Mouse (Mus musculus) liver, adult 2 months (tissue): ENCODE data around the gene Dusp27.

Experiments used
- CTCF ChIP-seq: fragments of 200-500 bp; IDR thresholded peaks from 2 replicates; pipeline ENCODE4 v1.5.1; 2011; ENCODE audit warnings: low read depth, low read length, control low read depth
- POLR2A ChIP-seq: fragments of 200-500 bp; IDR thresholded peaks from 2 replicates; pipeline ENCODE4 v1.6.1; 2011; ENCODE audit warnings: low read length, control low read depth; ENCODE audit not compliant: insufficient read depth; ENCODE audit errors: extremely low read depth

DNA sequence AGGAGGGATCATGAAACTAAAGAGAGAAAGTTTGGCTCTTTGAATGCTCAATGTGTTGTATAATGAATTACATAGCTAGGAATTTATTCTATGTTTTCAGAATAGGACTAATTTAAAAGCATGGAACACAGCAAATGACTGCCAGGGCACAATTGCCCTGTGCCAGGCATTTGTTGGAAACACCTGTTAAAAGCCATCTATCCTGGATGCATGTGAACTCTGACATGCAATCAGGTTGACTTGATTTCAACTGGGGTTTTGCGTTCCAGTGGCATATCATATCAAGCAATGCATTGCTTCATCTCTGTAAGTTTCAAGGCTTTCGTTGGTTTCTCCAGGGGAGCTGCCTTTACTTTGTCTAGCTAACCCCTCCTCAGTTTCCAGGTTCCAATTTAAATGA, 37.4 kb downstream of the Dusp27 start:
- TF ChIP-seq CTCF (no peak), POLR2A (no peak)
